Mouse (Mus musculus) midbrain, embryonic 14.5 days (tissue): Measurements from ENCODE around the gene Meiob. TPM values are rescaled to one million over a fixed set of nuclear protein-coding genes. Genes with fewer than 3 reads are reported as not detected.

ENCODE experiments used
- ATAC-seq: fragments of 200-750 bp; cut with Nextera tagmentation; 2 replicates; pipeline ENCODE4 v1.8.0; 2017; ENCODE audit warnings: moderate number of reproducible peaks, moderate library complexity; ENCODE audit not compliant: low FRiP score, low TSS enrichment
- DNase-seq: peaks from one replicate; pipeline ENCODE4 v3.0.0-alpha.2; 2015
- H3K27ac ChIP-seq: fragments of 300-500 bp; sonication (generic); replicated peaks from 2 replicates; pipeline ENCODE4 v1.5.1; 2014; ENCODE audit warnings: mild to moderate bottlenecking, low read depth, low read length, moderate library complexity
- H3K27me3 ChIP-seq: fragments of 300-500 bp; sonication (generic); 2 replicates; pipeline ENCODE4 v1.6.1; 2014; ENCODE audit warnings: low read length, control low read depth, mixed read lengths; ENCODE audit not compliant: control insufficient read depth, insufficient read depth
- H3K36me3 ChIP-seq: fragments of 300-500 bp; sonication (generic); 2 replicates; pipeline ENCODE4 v1.6.1; 2014; ENCODE audit warnings: low read length, control low read depth; ENCODE audit not compliant: control insufficient read depth, insufficient read depth
- H3K4me1 ChIP-seq: fragments of 300-500 bp; sonication (generic); 2 replicates; pipeline ENCODE4 v1.6.1; 2014; ENCODE audit warnings: mild to moderate bottlenecking, antibody characterized with exemption, low read length, control low read depth; ENCODE audit not compliant: control insufficient read depth, insufficient read depth
- H3K4me2 ChIP-seq: fragments of 300-500 bp; sonication (generic); 2 replicates; pipeline ENCODE4 v1.6.1; 2014; ENCODE audit warnings: mild to moderate bottlenecking, low read length, moderate library complexity
- H3K4me3 ChIP-seq: fragments of 300-500 bp; sonication (generic); replicated peaks from 2 replicates; pipeline ENCODE4 v1.5.1; 2014; ENCODE audit warnings: low read depth, low read length
- H3K9ac ChIP-seq: fragments of 300-500 bp; sonication (generic); replicated peaks from 2 replicates; pipeline ENCODE4 v1.6.1; 2014; ENCODE audit warnings: mild to moderate bottlenecking, low read length, moderate library complexity
- H3K9me3 ChIP-seq: fragments of 300-500 bp; sonication (generic); 2 replicates; pipeline ENCODE4 v1.6.1; 2016; ENCODE audit warnings: low read length, control low read depth, mixed read lengths; ENCODE audit not compliant: control insufficient read depth
- WGBS: fragments of 180-500 bp; shearing (Covaris S2); extraction: QIAGEN DNeasy Blood & Tissue Kit; methylation state at CpG from one replicate; pipeline ENCODE4 v1.1.7; 2014; 5-methylcytosine and 5-hydroxymethylcytosine counted together
- polyA plus RNA-seq: library from polyadenylated mRNA; unstranded; fragments of >200 nt; fragmentation: Nextera tagmentation; extraction: Ambion mirVana; gene quantifications from 2 replicates; pipeline ENCODE4 v1.2.1, GENCODE M21; 2014

Gene Meiob
- polyA plus RNA-seq, 1 experiment from 2014 or later = not detected

DNA sequence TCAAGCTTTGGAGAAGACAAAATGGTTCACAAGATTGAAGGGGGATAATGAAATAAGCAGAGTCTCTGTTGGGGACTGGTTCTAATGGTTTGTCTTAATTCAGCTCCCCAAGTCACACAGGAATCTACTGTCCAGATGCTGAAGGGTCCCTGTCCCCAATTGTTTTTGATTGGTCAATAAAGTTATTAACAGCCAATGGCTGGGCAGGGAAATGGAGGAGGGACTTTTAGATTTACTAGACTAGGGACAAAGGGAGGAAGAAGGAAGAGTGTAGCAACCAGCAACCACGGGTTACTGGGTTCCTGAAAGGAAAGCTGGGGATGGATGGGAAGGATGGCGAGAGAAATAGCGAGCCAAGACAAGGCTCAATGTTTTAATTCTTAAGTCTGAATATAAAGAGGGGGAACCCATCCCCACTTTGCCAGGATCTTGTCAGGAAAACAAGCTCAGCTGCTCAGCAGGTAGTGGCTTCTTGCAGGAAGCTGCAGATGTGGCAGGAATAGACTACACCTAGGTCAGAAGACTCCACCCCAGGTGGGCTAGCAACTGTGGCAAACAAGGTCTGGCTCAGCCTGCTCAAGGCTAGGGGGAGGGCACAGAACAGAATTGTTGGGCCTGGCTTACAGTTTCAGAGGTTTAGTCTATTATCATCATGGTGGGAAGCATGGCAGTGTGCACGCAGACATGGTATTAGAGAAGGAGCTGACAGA lies 69.8 kb downstream of the Meiob start:
- no peak overlapping the region for H3K4me2 ChIP-seq
- H3K36me3 ChIP-seq = no peaks in the 10 kb centered on the region
- no peak overlapping the region for H3K27ac ChIP-seq
- no peaks in the 10 kb centered on the region for H3K4me1 ChIP-seq
- DNase-seq (no peak), ATAC-seq (no peak)
- 59% methylated on average over 4 of the region's 4 CpGs for WGBS
- no peaks in the 10 kb centered on the region for H3K27me3 ChIP-seq
- no peak overlapping the region for H3K9ac ChIP-seq
- no peaks in the 10 kb centered on the region for H3K9me3 ChIP-seq
- no peak overlapping the region for H3K4me3 ChIP-seq

DNA sequence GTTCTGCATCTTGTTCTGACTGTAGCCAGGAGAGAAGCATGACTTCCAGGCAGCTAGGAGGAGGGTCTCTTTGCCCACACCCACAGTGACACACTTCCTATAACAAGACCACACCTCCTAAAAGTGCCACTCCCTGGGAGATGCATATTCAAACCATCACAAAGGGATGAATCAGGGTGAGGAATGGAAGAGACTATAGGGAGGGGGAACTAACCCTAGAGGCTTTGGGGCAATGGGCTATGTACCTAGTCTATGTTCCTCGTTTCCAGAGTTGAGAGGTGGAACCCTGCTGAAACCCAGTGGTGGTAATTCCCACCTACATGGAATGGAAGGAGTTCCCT lies 70.3 kb downstream of the Meiob start:
- Histone ChIP-seq H3K27me3 (no peaks in the 10 kb centered on the region), H3K4me3 (no peak overlapping the region), H3K36me3 (no peaks in the 10 kb centered on the region), H3K27ac (no peak overlapping the region), H3K9ac (no peak overlapping the region), H3K4me2 (no peak overlapping the region), H3K4me1 (no peaks in the 10 kb centered on the region), H3K9me3 (no peaks in the 10 kb centered on the region)
- no peak for DNase-seq
- WGBS = 33% methylated on average over 1 of the region's 1 CpGs
- ATAC-seq = no peak

DNA sequence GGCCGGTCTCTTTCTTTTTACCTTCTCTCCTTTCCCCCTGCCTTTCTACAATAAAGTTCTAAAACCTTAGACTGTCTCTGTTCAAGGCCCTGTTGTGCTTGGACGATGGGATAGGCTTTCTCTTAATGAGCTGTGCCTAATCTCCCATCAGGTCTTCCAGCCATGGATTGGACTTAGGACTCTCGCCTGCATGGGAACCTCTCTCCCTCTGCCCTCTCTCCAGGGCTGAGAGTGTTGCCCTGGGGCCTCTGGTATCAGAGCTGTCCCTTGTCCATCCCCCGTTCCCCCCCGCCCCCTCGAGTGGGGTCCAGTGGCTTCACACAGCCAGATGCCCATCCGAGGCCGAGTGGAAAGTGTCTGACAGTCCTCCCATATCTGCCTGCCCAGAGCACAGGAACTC lies 70.9 kb downstream of the Meiob start:
- H3K27ac ChIP-seq = no peak overlapping the region
- no peak for ATAC-seq

DNA sequence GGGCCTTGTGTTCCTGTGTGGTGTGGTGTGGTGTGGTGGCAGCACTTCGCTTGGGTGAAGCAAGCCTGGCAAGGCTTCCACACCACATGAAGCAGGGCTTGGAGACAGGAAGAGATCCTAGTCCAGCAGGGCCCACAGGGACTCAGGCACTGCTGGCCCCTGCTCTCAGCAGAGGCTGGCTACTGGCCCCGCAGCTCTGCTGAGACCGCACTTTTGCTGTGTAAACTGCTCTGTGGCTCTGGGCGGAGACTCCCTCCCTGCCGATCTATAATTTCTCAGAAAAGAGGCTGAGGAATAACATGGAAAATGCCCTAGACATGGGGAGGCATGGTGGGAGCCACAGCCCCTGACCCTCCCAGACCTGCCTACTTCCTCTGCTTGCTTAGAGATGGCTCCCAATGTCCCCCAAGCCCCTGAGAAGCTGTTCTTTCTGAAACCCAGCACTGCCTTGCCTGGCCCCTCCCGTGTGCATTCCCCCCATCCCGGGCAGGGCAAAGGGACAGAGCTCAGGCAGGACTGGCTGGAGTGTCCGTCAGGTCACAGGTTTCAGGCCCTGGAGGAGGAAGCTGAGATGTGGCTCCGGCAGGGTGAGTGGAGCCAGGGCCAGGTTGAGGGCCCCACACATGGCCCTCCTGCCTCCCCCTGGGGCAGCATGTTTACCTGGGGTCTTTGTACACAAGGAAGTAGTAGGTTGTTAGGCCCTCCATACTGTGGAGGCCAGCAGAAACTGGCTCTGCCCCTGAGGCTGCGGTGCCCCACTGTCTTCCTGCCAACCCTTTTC lies 73.4 kb downstream of the Meiob start:
- Histone ChIP-seq H3K27me3 (no peaks in the 10 kb centered on the region), H3K27ac (no peak overlapping the region), H3K4me3 (no peak overlapping the region), H3K4me1 (no peaks in the 10 kb centered on the region), H3K9ac (no peak overlapping the region), H3K4me2 (no peak overlapping the region), H3K9me3 (no peaks in the 10 kb centered on the region), H3K36me3 (peaks cover 6% of the 10 kb centered on the region)
- ATAC-seq (no peak), DNase-seq (no peak)
- 65% methylated on average over 10 of the region's 10 CpGs for WGBS

More for the DNA sequence above, 70.9 kb downstream of the Meiob start:
- Histone ChIP-seq H3K9ac (no peak overlapping the region), H3K27me3 (no peaks in the 10 kb centered on the region), H3K4me1 (no peaks in the 10 kb centered on the region), H3K4me2 (no peak overlapping the region), H3K36me3 (no peaks in the 10 kb centered on the region), H3K4me3 (no peak overlapping the region), H3K9me3 (no peaks in the 10 kb centered on the region)
- DNase-seq = no peak
- 80% methylated on average over 8 of the region's 8 CpGs for WGBS

DNA sequence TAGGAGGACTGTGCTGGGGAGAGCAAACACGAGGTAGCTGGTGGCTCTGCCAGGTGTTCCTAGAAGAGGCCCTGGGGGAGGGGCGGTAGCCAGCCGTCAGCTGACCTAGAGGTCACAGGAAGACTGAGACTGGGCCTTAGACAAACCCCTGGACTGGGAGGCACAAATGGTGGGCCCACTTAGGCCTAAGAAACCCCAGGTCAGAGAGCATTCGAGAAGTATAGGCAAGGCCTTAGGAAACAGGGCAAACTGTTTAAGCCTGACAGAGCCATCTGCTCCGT lies 74.0 kb downstream of the Meiob start:
- no peaks in the 10 kb centered on the region for H3K27me3 ChIP-seq
- no peak overlapping the region for H3K4me3 ChIP-seq
- 39% methylated on average over 5 of the region's 5 CpGs for WGBS
- ATAC-seq (no peak), DNase-seq (no peak)
- no peak overlapping the region for H3K27ac ChIP-seq
- H3K36me3 ChIP-seq = peaks cover 11% of the 10 kb centered on the region
- no peaks in the 10 kb centered on the region for H3K9me3 ChIP-seq
- H3K4me2 ChIP-seq = no peak overlapping the region
- no peak overlapping the region for H3K9ac ChIP-seq
- H3K4me1 ChIP-seq = no peaks in the 10 kb centered on the region

DNA sequence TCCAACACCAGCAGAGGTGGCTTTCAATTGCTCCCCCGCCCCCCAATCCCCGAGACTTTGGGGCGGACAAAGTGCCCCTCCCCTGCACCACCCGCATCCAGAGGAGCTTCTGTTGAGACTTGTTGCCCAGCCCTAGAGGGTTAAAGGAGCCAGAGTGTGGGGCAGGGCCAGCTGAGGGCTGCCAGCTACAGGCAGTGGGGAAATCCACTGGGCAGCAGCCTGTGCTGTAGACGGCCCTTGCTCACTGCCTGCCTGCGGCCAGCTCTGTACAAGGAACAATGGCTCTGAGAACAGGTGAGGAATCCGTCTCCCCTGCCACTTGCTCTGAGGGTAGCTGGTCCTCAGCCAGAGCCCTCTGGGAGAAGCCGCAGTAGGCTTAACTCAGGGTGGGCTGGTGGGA lies 74.4 kb downstream of the Meiob start:
- ATAC-seq (no peak), DNase-seq (no peak)
- Histone ChIP-seq H3K4me1 (no peaks in the 10 kb centered on the region), H3K36me3 (peaks cover 16% of the 10 kb centered on the region), H3K27me3 (no peaks in the 10 kb centered on the region), H3K27ac (no peak overlapping the region), H3K4me2 (no peak overlapping the region), H3K9ac (no peak overlapping the region), H3K9me3 (no peaks in the 10 kb centered on the region), H3K4me3 (no peak overlapping the region)
- WGBS = 77% methylated on average over 8 of the region's 8 CpGs

DNA sequence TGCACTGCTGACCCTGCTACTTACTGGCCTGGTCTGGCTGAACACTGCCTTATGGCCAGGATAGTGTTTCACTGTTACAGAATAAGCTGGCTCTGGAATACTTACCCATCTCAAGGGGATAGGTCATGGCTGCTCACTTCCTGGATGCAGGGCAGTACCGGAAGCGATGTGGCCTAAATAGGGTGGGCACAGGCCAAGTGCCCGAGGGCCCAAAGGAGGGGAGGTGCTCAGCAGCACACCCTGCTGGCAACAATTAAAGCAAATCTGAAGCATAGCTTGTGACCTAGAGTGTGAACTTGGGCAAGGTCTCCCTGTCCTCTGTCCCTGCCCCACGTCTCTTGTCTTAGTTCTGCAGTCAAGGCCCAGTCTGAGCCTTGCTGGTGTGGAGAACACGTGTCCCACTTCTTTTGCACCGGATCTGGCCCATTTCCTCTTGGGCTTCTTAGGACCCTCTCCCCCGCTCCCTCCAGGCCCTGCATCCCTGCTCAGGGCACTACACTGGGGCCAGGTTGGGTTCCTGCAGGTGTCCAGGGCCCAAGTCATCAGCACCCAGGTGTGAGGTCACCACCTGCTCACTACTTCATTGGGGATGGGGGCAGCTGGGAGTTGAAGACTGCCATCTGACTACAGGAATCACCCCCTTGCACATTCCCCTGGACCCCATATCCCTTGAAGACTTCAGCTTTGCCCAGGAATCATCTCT lies 77.8 kb downstream of the Meiob start:
- H3K9ac ChIP-seq = no peak overlapping the region
- H3K4me2 ChIP-seq = no peak overlapping the region
- DNase-seq (peak; percentile 44), ATAC-seq (no peak)
- no peaks in the 10 kb centered on the region for H3K27me3 ChIP-seq
- H3K36me3 ChIP-seq = peaks cover 22% of the 10 kb centered on the region
- no peak overlapping the region for H3K27ac ChIP-seq
- WGBS = 48% methylated on average over 7 of the region's 7 CpGs
- no peak overlapping the region for H3K4me3 ChIP-seq
- H3K4me1 ChIP-seq = peaks cover 5% of the 10 kb centered on the region
- H3K9me3 ChIP-seq = no peaks in the 10 kb centered on the region

DNA sequence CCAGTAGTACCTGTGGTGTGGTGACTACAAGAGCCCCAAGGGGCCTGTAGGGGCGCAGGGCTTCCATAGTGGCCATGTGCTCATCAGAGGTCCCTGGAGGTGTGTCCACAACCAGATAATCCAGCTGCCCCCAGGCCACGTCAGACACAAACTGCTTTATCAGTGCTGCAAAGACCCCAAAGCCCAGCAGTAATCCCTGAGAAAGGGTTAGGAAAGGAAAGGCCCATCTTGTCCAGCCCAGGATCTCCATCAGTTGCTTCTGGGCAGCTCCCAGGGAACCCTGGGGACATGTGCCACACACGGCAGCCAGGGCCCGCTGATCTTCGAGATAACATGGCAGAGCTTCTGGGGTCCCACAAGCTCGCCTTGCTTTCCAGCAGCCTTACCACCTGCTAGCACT lies 80.3 kb downstream of the Meiob start:
- ATAC-seq (no peak), DNase-seq (no peak)
- peaks cover 19% of the 10 kb centered on the region for H3K4me1 ChIP-seq
- no peak overlapping the region for H3K9ac ChIP-seq
- WGBS = 86% methylated on average over 6 of the region's 6 CpGs
- no peak overlapping the region for H3K4me3 ChIP-seq
- H3K27me3 ChIP-seq = no peaks in the 10 kb centered on the region
- peaks cover 32% of the 10 kb centered on the region for H3K36me3 ChIP-seq
- no peak overlapping the region for H3K4me2 ChIP-seq
- H3K27ac ChIP-seq = no peak overlapping the region
- H3K9me3 ChIP-seq = no peaks in the 10 kb centered on the region
